Mouse (Mus musculus): Measurements from ENCODE around the gene Cbfa2t3.
A peak's percentile ranks its signal among the peaks of the same experiment; 100 is the strongest.
"Not testable (repeated sequence)": the region's sequence is repeated elsewhere in the genome, so short reads cannot be mapped to it uniquely, and the experiment has no call there.

Gene Cbfa2t3

DNA sequence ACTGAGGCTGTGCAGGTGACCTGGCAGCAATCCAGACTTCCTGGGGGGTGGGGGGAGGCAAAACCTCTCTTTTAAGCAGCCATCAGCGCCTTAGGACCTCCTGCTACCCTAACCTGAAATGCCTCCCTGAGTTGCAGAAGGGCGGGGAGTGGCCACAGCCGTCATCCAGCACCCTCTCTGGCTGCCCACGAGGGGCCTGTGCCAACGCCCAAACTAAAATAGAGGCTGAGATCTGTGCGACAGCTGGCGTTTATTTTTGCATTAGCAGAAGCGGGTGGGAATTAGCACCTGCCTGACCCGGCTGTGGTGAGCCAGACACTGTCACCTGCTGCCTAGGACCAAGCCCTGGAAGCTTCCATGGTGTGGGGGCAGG is 62.1 kb downstream of the Cbfa2t3 start:
- DNase-seq (ENCODE audit: low spot score): no peak

DNA sequence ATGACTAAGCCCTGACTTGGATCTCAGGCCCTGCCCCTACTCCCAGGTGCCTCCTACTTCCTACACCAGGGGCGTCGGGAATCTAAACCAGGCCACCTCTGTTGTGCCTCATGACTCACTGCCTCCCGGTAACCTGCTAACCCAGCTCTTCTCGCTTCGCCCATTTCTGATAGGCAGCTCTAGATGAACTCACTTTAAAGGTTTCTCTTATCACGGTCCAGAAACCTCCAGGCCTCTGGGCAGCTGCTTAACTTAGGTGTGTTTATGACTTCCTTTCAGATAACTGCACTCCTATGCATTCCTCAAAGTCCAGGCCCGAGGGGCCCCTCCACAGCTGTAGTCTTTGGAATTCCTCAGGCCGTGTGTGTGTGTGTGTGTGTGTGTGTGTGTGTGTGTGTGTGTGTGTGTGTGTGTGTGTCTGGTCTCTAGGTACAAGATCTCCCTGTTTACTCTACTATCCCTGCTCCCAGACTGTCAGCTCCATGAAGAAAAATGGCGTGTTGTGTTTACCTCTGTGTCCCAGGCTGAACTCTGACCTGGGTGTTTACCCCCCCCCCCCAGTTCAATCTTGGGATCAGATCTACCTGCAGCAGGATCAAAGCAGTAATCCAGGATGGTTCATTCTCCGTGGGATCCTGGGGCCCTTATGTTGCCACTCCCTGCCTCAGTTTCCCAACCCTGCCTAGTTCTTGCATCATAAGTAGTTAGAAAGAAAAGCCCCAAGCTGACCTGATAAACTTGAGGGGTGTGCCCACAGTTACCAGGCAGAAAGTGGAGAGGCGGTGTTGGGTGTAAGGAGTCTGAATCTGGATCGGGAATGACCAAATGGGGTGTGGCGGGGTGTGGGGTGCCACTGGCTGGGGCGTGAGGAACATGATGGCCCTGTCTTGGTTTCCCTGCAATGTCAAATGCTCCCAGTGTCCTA is 62.8 kb downstream of the Cbfa2t3 start:
- DNase-seq (ENCODE audit: low spot score): no peak

DNA sequence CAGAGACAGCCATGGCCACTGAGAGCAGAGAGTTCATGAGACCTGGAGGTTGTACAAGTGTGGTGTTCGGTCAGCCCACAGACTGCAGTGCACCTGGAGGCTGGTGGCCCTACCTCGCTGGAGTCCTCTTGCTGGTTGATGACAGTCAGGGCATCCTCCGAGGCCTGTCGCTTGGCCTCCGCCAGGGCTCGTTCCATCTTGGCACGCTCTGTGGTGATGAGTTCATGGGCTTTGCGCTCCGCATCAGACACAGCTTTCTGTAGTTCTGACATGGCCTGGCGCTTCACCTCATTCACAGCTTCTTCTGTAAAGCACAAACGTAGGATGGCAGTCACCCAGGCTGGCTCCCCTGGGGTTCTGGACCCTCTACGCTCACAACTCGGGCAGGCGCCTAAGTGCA is 65.7 kb downstream of the Cbfa2t3 start:
- DNase-seq (ENCODE audit: low spot score): no peak

- not testable (repeated sequence) for DNase-seq (ENCODE audit: low spot score)
Measured at GRCm38 (mm10) chr8:122632134-122632533, 66.8 kb downstream of the Cbfa2t3 start.

GRCm38 (mm10) chr8:122630696-122631095 is 68.2 kb downstream of the Cbfa2t3 start:
- DNase-seq (ENCODE audit: low spot score): no peak

DNA sequence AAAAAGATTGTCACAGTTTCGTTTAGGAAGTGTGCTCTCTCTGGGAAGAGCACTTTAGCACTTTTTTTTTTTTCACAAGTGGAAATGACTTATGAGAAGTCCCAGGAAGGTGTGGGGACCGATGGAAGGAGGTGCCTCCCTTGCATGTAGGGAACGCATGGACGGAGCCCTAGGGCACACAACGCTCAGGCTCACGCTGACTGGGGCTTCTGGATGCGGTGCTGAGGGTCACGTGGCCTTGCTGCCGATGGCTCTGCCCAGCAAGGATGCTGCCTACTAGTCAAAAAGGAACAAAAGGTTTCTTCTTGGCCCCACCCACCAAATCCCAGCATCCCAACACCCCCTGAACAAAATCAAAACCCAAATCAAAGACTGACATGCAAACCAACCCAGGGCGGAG is 69.5 kb downstream of the Cbfa2t3 start:
- no peak for DNase-seq (ENCODE audit: low spot score)

DNA sequence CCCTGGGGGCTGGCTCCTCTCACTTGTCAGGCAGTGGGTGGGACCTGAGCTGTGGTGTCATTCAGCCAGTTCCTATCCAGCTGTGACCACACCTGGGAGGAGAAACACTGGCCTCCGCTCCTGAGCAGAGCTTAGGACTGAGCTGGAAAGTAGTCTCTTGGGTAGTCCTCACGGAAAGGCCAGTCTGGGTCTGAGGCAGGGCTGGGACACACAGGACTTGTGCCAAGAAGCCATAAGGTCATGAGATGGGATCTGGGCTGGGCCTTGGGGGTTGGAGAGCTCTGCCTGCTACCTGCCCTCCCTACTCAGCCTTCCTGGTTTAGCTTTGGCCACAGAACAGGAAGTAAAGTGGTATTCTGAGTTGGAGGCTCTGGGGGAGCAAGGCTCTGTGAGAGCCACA is 72.0 kb downstream of the Cbfa2t3 start:
- no peak for DNase-seq (ENCODE audit: low spot score)

DNA sequence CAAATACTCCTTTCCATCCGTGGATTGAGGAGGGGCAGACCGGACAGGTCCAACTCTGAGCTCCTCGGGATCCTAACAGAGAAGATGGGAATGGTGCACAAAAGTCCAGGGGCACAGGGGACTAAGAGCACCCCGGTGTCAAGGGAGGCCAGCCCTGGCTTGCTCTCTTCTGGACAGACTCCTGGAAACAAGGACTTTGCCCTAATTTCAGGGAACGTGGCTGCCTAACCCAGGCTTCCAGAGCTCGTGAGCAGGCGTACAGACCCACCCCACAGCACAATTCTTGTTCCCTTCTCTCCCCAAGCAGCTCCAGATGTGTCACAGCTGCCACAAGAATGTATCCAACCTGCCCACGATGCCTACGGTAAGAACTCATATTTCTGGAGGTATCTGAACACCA is 73.1 kb downstream of the Cbfa2t3 start:
- DNase-seq (ENCODE audit: low spot score): no peak

- no peak for DNase-seq (ENCODE audit: low spot score)
Measured at GRCm38 (mm10) chr8:122624653-122625052, 74.3 kb downstream of the Cbfa2t3 start.

GRCm38 (mm10) chr8:122623844-122624642 is 74.9 kb downstream of the Cbfa2t3 start:
- no peak for DNase-seq (ENCODE audit: low spot score)

DNA sequence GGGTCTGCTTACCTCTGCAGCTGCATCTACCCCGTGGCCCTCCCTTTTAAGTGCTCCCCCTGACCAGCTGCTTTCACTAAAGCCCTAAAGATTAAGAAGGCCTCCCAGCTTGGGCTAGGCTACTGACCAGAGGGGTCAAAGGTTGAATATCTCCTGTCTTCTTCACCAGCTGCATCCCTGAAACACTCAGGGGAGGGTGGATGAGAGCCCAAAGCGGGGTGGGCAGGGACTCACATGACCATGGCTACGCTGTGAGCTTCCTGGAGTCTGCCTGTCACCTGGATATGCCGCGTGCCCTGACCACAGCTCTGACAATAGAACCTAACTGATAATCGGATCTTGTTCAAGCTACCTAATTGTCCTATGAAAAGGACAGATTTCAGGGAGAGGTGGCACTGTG is 76.2 kb downstream of the Cbfa2t3 start, which contains the start of gene Pabpn1l:
TSS of gene Pabpn1l (minus strand) at position 13 of the 400 bp plus-strand sequence.
- no peak for DNase-seq (ENCODE audit: low spot score)

DNA sequence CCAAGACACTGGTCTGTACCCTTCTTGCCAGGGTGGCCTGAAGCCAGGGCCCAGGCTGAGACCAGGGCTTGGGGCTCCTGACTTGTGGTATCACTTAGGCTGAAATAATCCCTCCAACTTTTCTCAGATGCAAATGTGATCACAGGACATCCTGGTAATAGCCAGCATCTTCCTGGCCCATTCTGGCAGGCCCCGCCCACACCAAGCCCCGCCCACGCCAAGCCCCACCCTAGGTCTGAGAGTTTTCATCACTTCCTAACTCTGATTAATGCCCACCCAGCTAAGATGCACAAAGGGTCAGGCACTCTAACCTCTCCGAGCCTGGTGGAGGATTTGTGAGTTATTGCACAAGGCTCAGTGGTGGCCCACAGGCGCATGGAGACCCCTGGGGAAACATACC is 78.5 kb downstream of the Cbfa2t3 start:
- no peak for DNase-seq (ENCODE audit: low spot score)

DNA sequence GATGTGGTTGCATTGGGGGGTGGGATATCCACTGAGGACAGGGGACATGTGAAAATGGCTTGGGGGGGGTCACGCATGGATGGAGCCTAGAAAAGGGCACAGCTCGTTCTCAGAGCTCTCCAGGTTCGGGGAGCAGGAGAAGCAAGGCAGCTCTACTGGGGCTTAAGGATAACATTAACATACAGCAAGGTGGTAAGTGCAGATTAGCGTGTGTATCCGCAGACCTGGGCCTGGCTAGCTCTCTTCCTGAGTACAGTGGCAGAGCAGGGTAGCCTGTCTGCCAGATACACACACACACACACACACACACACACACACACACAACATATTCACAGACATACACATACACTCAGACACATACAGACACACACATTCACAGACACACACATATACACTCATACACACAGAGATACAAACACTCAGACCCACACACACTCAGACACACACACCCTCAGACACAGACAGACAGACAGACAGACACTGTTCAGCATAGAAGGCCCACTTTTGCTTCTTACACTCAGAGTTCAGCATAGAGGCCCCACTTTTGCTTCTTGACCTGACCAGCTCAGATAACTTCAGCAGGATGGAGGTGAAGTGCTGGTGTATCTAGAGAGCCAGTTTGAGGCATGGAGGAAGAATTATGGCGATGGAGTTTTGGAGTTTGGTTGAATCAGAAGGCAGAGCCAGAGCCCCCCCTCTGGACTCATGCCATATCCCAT is 80.1 kb downstream of the Cbfa2t3 start:
- no peak for DNase-seq (ENCODE audit: low spot score)

DNA sequence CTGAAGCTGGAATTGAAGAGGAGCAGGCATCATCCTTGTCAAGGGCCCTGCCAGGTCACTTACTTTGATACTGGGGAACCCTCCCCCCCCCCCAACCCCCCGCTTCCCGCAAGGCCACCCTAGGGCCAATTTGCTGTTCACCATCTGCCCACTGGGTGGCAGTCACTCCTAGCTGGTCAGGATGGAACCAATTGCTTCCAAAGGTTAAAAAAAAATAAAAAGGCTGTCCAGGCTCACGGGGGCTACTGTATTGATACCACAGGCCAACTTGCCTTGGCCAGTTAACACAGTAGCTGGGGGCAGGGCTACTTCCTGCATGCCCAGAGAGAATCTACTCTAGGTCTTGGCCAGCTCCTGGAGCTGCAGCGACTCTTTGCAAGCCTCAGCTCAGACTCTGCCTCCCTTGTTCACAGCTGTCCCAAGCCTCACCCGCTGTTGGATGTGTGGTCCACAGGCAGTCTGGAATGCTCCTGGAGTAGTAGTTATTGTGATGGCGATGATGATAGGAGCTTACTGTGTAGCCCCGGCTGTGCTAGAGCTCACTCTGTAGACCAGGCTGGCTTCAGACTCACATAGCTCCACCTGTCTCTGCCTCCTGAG is 80.9 kb downstream of the Cbfa2t3 start:
- peak; percentile 53 for DNase-seq (ENCODE audit: low spot score)

GRCm38 (mm10) chr8:122616181-122616905 is 82.6 kb downstream of the Cbfa2t3 start:
- DNase-seq (ENCODE audit: low spot score): no peak

DNA sequence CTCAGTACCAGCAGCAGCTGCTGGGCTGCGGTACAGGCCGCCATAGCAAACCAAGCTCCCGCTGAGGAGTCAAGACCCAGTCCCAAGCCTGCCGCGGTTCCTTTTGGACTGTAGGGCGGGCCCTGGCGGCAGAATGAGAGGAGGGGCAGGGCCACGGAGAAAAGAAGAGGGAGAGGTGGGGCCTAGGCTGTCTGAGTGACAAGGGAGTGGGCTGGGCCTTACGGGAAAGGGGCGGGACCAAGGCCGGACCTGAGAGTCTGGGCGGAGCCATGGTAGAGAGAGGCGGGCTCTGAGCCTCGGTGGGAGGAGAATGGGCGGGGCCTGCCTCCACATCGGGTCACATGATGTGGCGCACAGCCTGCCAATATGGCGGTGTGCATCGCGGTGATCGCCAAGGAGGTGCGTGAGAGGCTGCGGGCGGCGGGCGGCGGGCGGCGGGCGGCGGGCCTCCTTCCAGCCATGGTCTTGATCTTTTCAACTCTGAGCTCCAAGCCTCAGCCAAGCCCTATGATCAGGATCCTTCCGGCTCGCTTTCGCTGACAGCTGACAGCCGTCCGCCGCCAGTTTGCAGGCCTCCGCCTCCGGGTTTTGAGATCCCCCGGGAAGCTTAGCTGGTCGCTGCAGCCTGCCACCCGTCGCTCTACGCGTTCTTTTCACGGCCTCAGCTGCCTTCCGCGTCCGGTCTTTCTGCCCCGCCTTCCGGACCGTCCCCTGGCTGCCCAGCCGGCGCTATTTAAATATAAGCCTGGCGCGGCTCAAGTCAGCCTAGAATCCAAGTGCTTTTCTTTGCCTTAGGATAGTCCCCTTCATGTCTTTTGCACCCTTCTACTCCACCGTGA is 87.4 kb downstream of the Cbfa2t3 start, which contains the start of the genes Galns and Trappc2l:
TSS of gene Galns (minus strand) at position 169 of the 839 bp plus-strand sequence.
TSS of gene Trappc2l (plus strand) at position 346 of the 839 bp plus-strand sequence.
- peak; percentile 83 for DNase-seq (ENCODE audit: low spot score)

DNA sequence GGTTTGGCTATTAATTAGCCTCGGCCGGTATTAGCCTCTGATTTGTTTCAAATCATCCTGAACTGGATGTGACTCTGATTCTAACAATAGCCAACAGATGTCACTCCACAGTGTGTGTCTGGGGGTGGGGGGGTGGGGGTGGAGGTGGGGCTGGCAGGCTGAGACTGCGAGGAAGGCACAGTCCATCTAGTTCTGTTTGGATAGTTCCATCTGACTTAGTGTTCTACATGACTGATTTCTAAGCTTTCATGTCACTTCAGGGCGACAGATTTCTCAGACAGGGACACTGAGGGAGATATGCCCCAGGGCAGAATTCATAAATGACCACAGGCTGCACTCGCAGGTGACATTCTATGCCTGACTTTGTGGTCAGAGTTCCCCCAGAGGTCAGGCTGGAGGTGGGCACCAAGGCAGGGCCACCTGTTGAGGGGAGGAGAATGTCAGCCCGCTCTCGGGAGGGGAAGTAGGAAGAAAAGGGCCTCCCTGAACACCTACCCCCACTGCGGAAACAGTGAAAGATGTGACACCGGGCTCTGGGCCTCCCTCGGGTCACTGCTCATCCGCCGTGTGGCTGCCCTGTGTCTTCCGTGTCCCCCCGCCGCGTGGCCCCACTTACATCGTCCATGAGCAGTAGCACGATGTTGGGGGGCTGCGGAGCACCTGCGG is 88.2 kb downstream of the Cbfa2t3 start:
- no peak for DNase-seq (ENCODE audit: low spot score)

DNA sequence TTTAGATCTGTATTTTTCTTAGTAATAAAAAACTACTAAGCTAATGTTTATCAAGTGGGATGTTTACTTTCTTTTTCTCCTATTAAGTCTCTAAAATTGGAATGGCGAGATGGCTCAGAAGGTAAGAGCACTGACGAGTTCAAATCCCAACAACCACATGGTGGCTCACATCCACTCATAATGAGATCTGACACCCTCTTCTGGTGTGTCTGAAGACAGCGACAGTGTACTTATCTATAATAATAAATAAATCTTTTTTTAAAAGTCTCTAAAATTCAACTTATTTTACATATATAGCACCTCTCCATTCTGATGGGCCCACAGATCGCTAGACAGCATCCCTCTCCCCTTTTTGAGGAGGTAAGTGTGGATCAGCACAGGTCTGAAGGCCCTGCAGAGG is 88.7 kb downstream of the Cbfa2t3 start:
- no peak for DNase-seq (ENCODE audit: low spot score)

- DNase-seq (ENCODE audit: low spot score): no peak
Measured at GRCm38 (mm10) chr8:122606810-122607209, 92.1 kb downstream of the Cbfa2t3 start.

DNA sequence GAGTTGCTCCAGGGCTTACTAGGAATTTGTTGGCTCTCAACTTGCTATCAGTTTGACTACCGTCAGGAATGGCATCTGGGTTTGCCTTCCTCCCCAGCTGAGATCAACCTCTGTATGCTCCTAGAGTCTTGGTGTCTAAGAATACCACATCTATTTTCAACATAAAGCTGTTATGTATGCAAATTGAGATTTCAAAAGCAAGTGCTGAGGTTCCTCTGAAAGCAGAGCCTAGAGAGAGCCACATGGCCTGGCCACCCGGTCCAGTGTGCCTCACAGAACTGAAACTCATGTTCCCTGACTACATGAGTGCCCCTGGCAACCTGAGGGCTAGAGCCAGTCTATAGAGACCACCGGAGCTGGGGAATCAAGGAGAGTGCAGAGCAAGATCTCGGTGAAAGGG is 93.5 kb downstream of the Cbfa2t3 start:
- DNase-seq (ENCODE audit: low spot score): no peak

All from urinary bladder, postnatal 10 days (tissue).